Mouse (Mus musculus): ENCODE data around the gene Defb22. TPM values are rescaled to one million over a fixed set of nuclear protein-coding genes. Genes with fewer than 3 reads are reported as not detected.

The Defb22 gene
- total RNA-seq, 2 experiments from 2014 or later, result not detected

GRCm38 (mm10) chr2:152442322-152442721 is 47.6 kb downstream of the Defb22 start:
- DNase-seq (ENCODE audit: low spot score in 2 of 2), result no peak

GRCm38 (mm10) chr2:152439833-152440232 is 50.1 kb downstream of the Defb22 start:
- no peak for DNase-seq (ENCODE audit: low spot score in 2 of 2)

- DNase-seq (ENCODE audit: low spot score in 2 of 2), result no peak
Observed at GRCm38 (mm10) chr2:152438963-152439362, 51.0 kb downstream of the Defb22 start.

GRCm38 (mm10) chr2:152436983-152437860 is 52.7 kb downstream of the Defb22 start:
- peak; percentile 87 to 89 for DNase-seq (ENCODE audit: low spot score in 2 of 2)

GRCm38 (mm10) chr2:152436405-152436901 is 53.5 kb downstream of the Defb22 start:
- no peak for DNase-seq (ENCODE audit: low spot score in 2 of 2)

Other genes starting within 250 kb of the Defb22 start
- gene Tbc1d20, start 196.3 kb downstream of the Defb22 start, total RNA-seq (2021), result 100 to 1,000 TPM; 144 to 147 TPM
- 100 to 1,000 TPM in 1 of 2 experiments, 10 to 100 TPM in 1; 97.4 to 112 TPM for gene Rbck1, start 157.5 kb downstream of the Defb22 start, total RNA-seq (2021)
- gene Trib3, start 146.1 kb downstream of the Defb22 start, total RNA-seq (2021), result 10 to 100 TPM in 1 of 2 experiments, 1 to 10 TPM in 1; 4.9 to 12.4 TPM
- gene Nrsn2, start 113.5 kb downstream of the Defb22 start, total RNA-seq (2021), result 1 to 10 TPM; 5.8 to 6.7 TPM
- gene Sox12, start 92.1 kb downstream of the Defb22 start, total RNA-seq (2021), result 1 to 10 TPM; 3.5 to 7.3 TPM
- gene Zcchc3, start 75.1 kb downstream of the Defb22 start, total RNA-seq (2021), result 1 to 10 TPM; 6.8 to 7.8 TPM
- under 1 TPM; 0.36 to 0.74 TPM for gene 6820408C15Rik, start 74.6 kb downstream of the Defb22 start, total RNA-seq (2021)
- not detected for gene Defb23, start 25.5 kb downstream of the Defb22 start, total RNA-seq (2021)
- not detected for gene Defb20, start 13.1 kb downstream of the Defb22 start, total RNA-seq (2021)
- not detected for gene Defb26, start 21.6 kb upstream of the Defb22 start, total RNA-seq (2021)
- not detected for gene Defb28, start 28.1 kb upstream of the Defb22 start, total RNA-seq (2021)
- not detected for gene Defb29, start 50.0 kb upstream of the Defb22 start, total RNA-seq (2021)
- not detected for gene Gm17416, start 79.2 kb upstream of the Defb22 start, total RNA-seq (2021)
- not detected for gene Defb21, start 82.6 kb upstream of the Defb22 start, total RNA-seq (2021)
- gene Defb19, start 90.2 kb upstream of the Defb22 start, total RNA-seq (2021), result under 1 TPM in 1 of 2 experiments, not detected in 1; 0.93 TPM
- gene Defb45, start 109.3 kb upstream of the Defb22 start, total RNA-seq (2021), result not detected
- not detected for gene Defb36, start 114.2 kb upstream of the Defb22 start, total RNA-seq (2021)
- gene Defb25, start 132.9 kb upstream of the Defb22 start, total RNA-seq (2021), result 1 to 10 TPM; 1.5 to 2.4 TPM
- 10 to 100 TPM in 1 of 2 experiments, 1 to 10 TPM in 1; 8.9 to 13.5 TPM for gene Rem1, start 136.8 kb upstream of the Defb22 start, total RNA-seq (2021)
- 100 to 1,000 TPM; 151 to 170 TPM for gene H13, start 179.3 kb upstream of the Defb22 start, total RNA-seq (2021)
- gene Mcts2, start 196.9 kb upstream of the Defb22 start, total RNA-seq (2021), result 10 to 100 TPM; 23.5 to 25.8 TPM
- 10 to 100 TPM; 51.8 to 93.4 TPM for gene Id1, start 246.1 kb upstream of the Defb22 start, total RNA-seq (2021)